In genomic region chr14:8098687-8098995, GRCm38 (mm10) we compare ENCODE assay signal across 8 mouse cellular contexts. TPM values are rescaled to one million over a fixed set of nuclear protein-coding genes. Genes with fewer than 3 reads are reported as not detected.
DNase-seq lines count a peak whose midpoint lies in the region; ATAC-seq and TF ChIP-seq lines count a peak whose summit lies in the region.

No protein-coding gene starts in this region.

- peaks cover 1% of the 10 kb centered on the region; the same call in 1 of the 2 replicates for H3K79me2 ChIP-seq in MEL (ENCODE audit: control insufficient read depth, insufficient read depth, low read length, poor library complexity)

- peaks cover 22% of the 10 kb centered on the region for H3K4me1 ChIP-seq in heart, embryonic 15.5 days (replicated peaks)
- H3K4me1 ChIP-seq in MEL (ENCODE audit: control insufficient read depth in 1 of 2, insufficient read depth in 2 of 2, low read length in 2 of 2) = peaks cover 4% of the 10 kb centered on the region in 2 experiments; a peak in 3 of 4 replicates
- H3K4me1 ChIP-seq in forebrain, embryonic 15.5 days = peaks cover 35% of the 10 kb centered on the region

- no peaks in the 10 kb centered on the region for H3K27me3 ChIP-seq in heart, embryonic 15.5 days
- no peaks in the 10 kb centered on the region for H3K27me3 ChIP-seq in MEL (ENCODE audit: control insufficient read depth in 1 of 2, insufficient read depth in 2 of 2, low read length in 2 of 2)
- H3K27me3 ChIP-seq in forebrain, embryonic 15.5 days = no peaks in the 10 kb centered on the region

- no peaks in the 10 kb centered on the region for H3K9me3 ChIP-seq in heart, embryonic 15.5 days (replicated peaks)
- no peaks in the 10 kb centered on the region for H3K9me3 ChIP-seq in MEL (replicated peaks; ENCODE audit: insufficient read depth, low read length)
- H3K9me3 ChIP-seq in forebrain, embryonic 15.5 days = no peaks in the 10 kb centered on the region

- 2% methylated on average over 5 of the region's 5 CpGs for WGBS in heart, embryonic 15.5 days
- WGBS in forebrain, embryonic 15.5 days = 2% methylated on average over 5 of the region's 5 CpGs

- peak overlapping the region; percentile 80 for H3K9ac ChIP-seq in heart, embryonic 15.5 days
- H3K9ac ChIP-seq in MEL (ENCODE audit: control insufficient read depth, low read depth, low read length, poor library complexity, severe bottlenecking) = peak overlapping the region; percentile 76
- peak overlapping the region; percentile 71 for H3K9ac ChIP-seq in forebrain, embryonic 15.5 days (replicated peaks)

- TF ChIP-seq CTCF in MEL (IDR thresholded peaks at IDR 0.05 in 2 of 3, conservative IDR thresholded peaks at IDR 0.05 in 1 of 3; ENCODE audit: control insufficient read depth in 1 of 3, insufficient read depth in 1 of 3, low read depth in 2 of 3, low read length in 3 of 3, poor library complexity in 1 of 3, severe bottlenecking in 1 of 3) = no peak

- TF ChIP-seq EP300 in MEL (IDR thresholded peaks at IDR 0.05; ENCODE audit: low read depth in 1 of 2, low read length in 2 of 2) = no peak

- H3K4me2 ChIP-seq in heart, embryonic 15.5 days = peak overlapping the region; percentile 75
- peak overlapping the region; percentile 59 for H3K4me2 ChIP-seq in forebrain, embryonic 15.5 days (replicated peaks)

- peak overlapping the region; percentile 73 for H3K27ac ChIP-seq in heart, embryonic 15.5 days
- no peak overlapping the region for H3K27ac ChIP-seq in MEL (ENCODE audit: control insufficient read depth, low read depth, low read length)
- H3K27ac ChIP-seq in forebrain, embryonic 15.5 days (replicated peaks) = peak overlapping the region; percentile 73

- H3K36me3 ChIP-seq in heart, embryonic 15.5 days = no peaks in the 10 kb centered on the region
- peaks cover 0 to 2% of the 10 kb centered on the region in 2 experiments; a peak in 2 of 4 replicates for H3K36me3 ChIP-seq in MEL (ENCODE audit: control insufficient read depth in 1 of 2, insufficient read depth in 2 of 2, low read length in 2 of 2)
- H3K36me3 ChIP-seq in forebrain, embryonic 15.5 days = no peaks in the 10 kb centered on the region

- no peak for DNase-seq in heart, postnatal 14 days
- DNase-seq in MEL (ENCODE audit: low read depth, low spot score) = peak; percentile 43
- DNase-seq in mesoderm, embryonic 11.5 days (ENCODE audit: low read depth, low spot score) = peak; percentile 60
- DNase-seq in left cerebral cortex, adult 18-20 months (ENCODE audit: low spot score in 2 of 2) = no peak
- DNase-seq in adrenal gland, postnatal 36 days = no peak

- TF ChIP-seq POLR2A in MEL (IDR thresholded peaks at IDR 0.05; ENCODE audit: control insufficient read depth in 1 of 2, insufficient read depth in 1 of 2, low read depth in 1 of 2, low read length in 2 of 2, poor library complexity in 1 of 2) = no peak

- intact Hi-C loops in heart, postnatal 14 days (cut with DNase I) = loop anchor here (5.0 kb wide), 2 partner anchors 114 to 159 kb away; partner anchors contain the start of genes Acox2 and Kctd6

- no peak for TF ChIP-seq RAD21 in MEL (IDR thresholded peaks at IDR 0.05; ENCODE audit: low read depth, low read length)

- ATAC-seq in heart, embryonic 15.5 days (replicated peaks; ENCODE audit: insufficient number of reproducible peaks, insufficient read depth, low FRiP score, low read depth) = no peak
- no peak for ATAC-seq in forebrain, embryonic 15.5 days (replicated peaks)
- no peak for ATAC-seq in inflammation-experienced regulatory T-cells, adult 6 months

- peak overlapping the region; percentile 83 for H3K4me3 ChIP-seq in heart, embryonic 15.5 days
- H3K4me3 ChIP-seq in MEL (ENCODE audit: control insufficient read depth in 1 of 2, insufficient read depth in 1 of 2, low read depth in 2 of 2, low read length in 2 of 2) = peak overlapping the region; percentile 66 to 79
- peak overlapping the region; percentile 73 for H3K4me3 ChIP-seq in forebrain, embryonic 15.5 days

TF ChIP-seq in MEL, 35 proteins besides CTCF, POLR2A, EP300 and RAD21:
- TF ChIP-seq JUND (IDR thresholded peaks at IDR 0.05; ENCODE audit: low read depth, low read length) = no peak
- TF ChIP-seq MEF2A (IDR thresholded peaks at IDR 0.05; ENCODE audit: extremely low read depth, insufficient replicate concordance, low read depth, low read length, poor library complexity, severe bottlenecking) = no peak
- no peak for TF ChIP-seq ZKSCAN1 (IDR thresholded peaks at IDR 0.05; ENCODE audit: low read depth, low read length)
- no peak for TF ChIP-seq SMC3 (IDR thresholded peaks at IDR 0.05; ENCODE audit: low read depth, low read length)
- no peak for TF ChIP-seq NRF1 (IDR thresholded peaks at IDR 0.05; ENCODE audit: insufficient read depth, low read depth, low read length, poor library complexity, severe bottlenecking)
- no peak for TF ChIP-seq BHLHE40 (IDR thresholded peaks at IDR 0.05; ENCODE audit: borderline replicate concordance, low read depth, low read length)
- no peak for TF ChIP-seq ELF1 (IDR thresholded peaks at IDR 0.05; ENCODE audit: low read depth, low read length)
- TF ChIP-seq CHD2 (IDR thresholded peaks at IDR 0.05; ENCODE audit: low read length) = no peak
- no peak for TF ChIP-seq POLR2AphosphoS2 (IDR thresholded peaks at IDR 0.05; ENCODE audit: low read length)
- TF ChIP-seq MYC (IDR thresholded peaks at IDR 0.05; ENCODE audit: low read depth, low read length) = 0 out of 2 replicates have a peak, but pooled peaks have one; percentile 16
- TF ChIP-seq ETS1 (IDR thresholded peaks at IDR 0.05; ENCODE audit: low read depth, low read length) = no peak
- no peak for TF ChIP-seq TCF12 (IDR thresholded peaks at IDR 0.05; ENCODE audit: low read depth, low read length)
- TF ChIP-seq NELFE (IDR thresholded peaks at IDR 0.05; ENCODE audit: low read depth, low read length) = no peak
- TF ChIP-seq USF2 (IDR thresholded peaks at IDR 0.05; ENCODE audit: borderline replicate concordance in 1 of 2, insufficient read depth in 1 of 2, low read depth in 1 of 2, low read length in 2 of 2) = no peak
- no peak for TF ChIP-seq CHD1 (IDR thresholded peaks at IDR 0.05; ENCODE audit: low read depth, low read length)
- no peak for TF ChIP-seq ZNF384 (IDR thresholded peaks at IDR 0.05; ENCODE audit: low read depth, low read length)
- no peak for TF ChIP-seq USF1 (IDR thresholded peaks at IDR 0.05; ENCODE audit: low read depth, low read length)
- no peak for TF ChIP-seq HCFC1 (IDR thresholded peaks at IDR 0.05; ENCODE audit: low read depth, low read length)
- 0 out of 2 replicates have a peak, but pooled peaks have one; percentile 26 for TF ChIP-seq SIN3A (IDR thresholded peaks at IDR 0.05; ENCODE audit: low read length)
- no peak for TF ChIP-seq MAZ (IDR thresholded peaks at IDR 0.05; ENCODE audit: low read depth, low read length)
- TF ChIP-seq E2F4 (IDR thresholded peaks at IDR 0.05; ENCODE audit: borderline replicate concordance, low read depth, low read length) = no peak
- TF ChIP-seq UBTF (IDR thresholded peaks at IDR 0.05; ENCODE audit: borderline replicate concordance, insufficient read depth, low read depth, low read length) = no peak
- no peak for TF ChIP-seq MAFK (IDR thresholded peaks at IDR 0.05; ENCODE audit: borderline replicate concordance, low read depth, low read length)
- 0 out of 2 replicates have a peak, but pooled peaks have one; percentile 12 for TF ChIP-seq MXI1 (IDR thresholded peaks at IDR 0.05; ENCODE audit: low read depth, low read length)
- no peak for TF ChIP-seq MYB (IDR thresholded peaks at IDR 0.05; ENCODE audit: low read depth, low read length)
- TF ChIP-seq TAL1 (IDR thresholded peaks at IDR 0.05; ENCODE audit: low read length) = no peak
- no peak for TF ChIP-seq KAT2A (conservative IDR thresholded peaks at IDR 0.05; ENCODE audit: low read depth, low read length)
- no peak for TF ChIP-seq POLR2AphosphoS5 (IDR thresholded peaks at IDR 0.05; ENCODE audit: borderline replicate concordance, low read depth, low read length)
- no peak for TF ChIP-seq MAX (IDR thresholded peaks at IDR 0.05; ENCODE audit: low read length)
- TF ChIP-seq ZC3H11A (IDR thresholded peaks at IDR 0.05; ENCODE audit: low read depth, low read length) = no peak
- 0 out of 2 replicates have a peak, but pooled peaks have one; percentile 14 for TF ChIP-seq RCOR1 (IDR thresholded peaks at IDR 0.05; ENCODE audit: low read depth, low read length)
- no peak for TF ChIP-seq GABPA (IDR thresholded peaks at IDR 0.05; ENCODE audit: low read depth, low read length)
- TF ChIP-seq GATA1 (IDR thresholded peaks at IDR 0.05; ENCODE audit: low read depth, low read length) = no peak
- TF ChIP-seq TBP (IDR thresholded peaks at IDR 0.05; ENCODE audit: low read depth, low read length) = no peak

RNA-seq across cellular contexts. Expression of gene Pxk, which starts 0.6 kb away (rescaled TPM):
- polyA plus RNA-seq in heart, embryonic 15.5 days (2015; fragmentation: Nextera tagmentation; extraction: Ambion mirVana) = 30.0 and 32.1 TPM in 2 replicates
- 10 to 100 TPM; 20.6 to 24.4 TPM for total RNA-seq in heart, postnatal 14 days (2021)
- total RNA-seq in MEL (2012; rRNA removed) = 5.9 and 6.1 TPM in 2 replicates
- polyA plus RNA-seq in MEL (2012; ENCODE audit: insufficient read depth in 1 of 2, insufficient read length in 2 of 2, low read depth in 1 of 2, low replicate concordance in 2 of 2, missing spikeins in 1 of 2) = 10 to 100 TPM in 1 of 2 experiments, not detected in 1; 12.9 TPM
- polyA plus RNA-seq in forebrain, embryonic 15.5 days (2015; fragmentation: Nextera tagmentation; extraction: Ambion mirVana) = 48.8 and 51.8 TPM in 2 replicates
- 10 to 100 TPM; 36.7 to 37.9 TPM for total RNA-seq in left cerebral cortex, adult 18-20 months (2021)
- 10 to 100 TPM; 31.7 to 38.5 (median 32.9) TPM for polyA plus RNA-seq in inflammation-experienced regulatory T-cells, adult 6 months (2017; shearing (Covaris generic))
- 10 to 100 TPM; 56.7 to 98.1 TPM for total RNA-seq in adrenal gland, postnatal 36 days (2021)

RNA-seq across cellular contexts. Expression of gene Rpp14, which starts 18.5 kb away (rescaled TPM):
- 39.3 and 40.3 TPM in 2 replicates for polyA plus RNA-seq in heart, embryonic 15.5 days (2015; fragmentation: Nextera tagmentation; extraction: Ambion mirVana)
- 10 to 100 TPM; 25.5 to 28.5 TPM for total RNA-seq in heart, postnatal 14 days (2021)
- total RNA-seq in MEL (2012; rRNA removed) = 31.5 and 41.2 TPM in 2 replicates
- polyA plus RNA-seq in MEL (2012; ENCODE audit: insufficient read depth in 1 of 2, insufficient read length in 2 of 2, low read depth in 1 of 2, low replicate concordance in 2 of 2, missing spikeins in 1 of 2) = 10 to 100 TPM in 1 of 2 experiments, not detected in 1; 45.5 TPM
- polyA plus RNA-seq in forebrain, embryonic 15.5 days (2015; fragmentation: Nextera tagmentation; extraction: Ambion mirVana) = 50.1 and 59.7 TPM in 2 replicates
- 10 to 100 TPM; 28.1 to 28.9 TPM for total RNA-seq in left cerebral cortex, adult 18-20 months (2021)
- polyA plus RNA-seq in inflammation-experienced regulatory T-cells, adult 6 months (2017; shearing (Covaris generic)) = 10 to 100 TPM; 28.2 to 41.6 (median 36.0) TPM
- 10 to 100 TPM; 43.3 to 46.0 TPM for total RNA-seq in adrenal gland, postnatal 36 days (2021)

Comparison
In these comparisons a context has a peak if more than half of its experiments do, and no peak if none do; other contexts are left out.
1. DNase-seq: peak in MEL (single experiment) and mesoderm, embryonic 11.5 days (single experiment); none in heart, postnatal 14 days (0 of 2), left cerebral cortex, adult 18-20 months (0 of 2) and adrenal gland, postnatal 36 days (0 of 2).
2. Peak in every context shown above with its lines, with median percentiles within 50 percentile points of each other: H3K4me3 ChIP-seq and H3K9ac ChIP-seq.